Mouse (Mus musculus) MN1 (cell line): ENCODE data around the gene Myo1e.
"Not testable (repeated sequence)": the region's sequence is repeated elsewhere in the genome, so short reads cannot be mapped to it uniquely, and the experiment has no call there.

Experiments used
- DNase-seq: peaks from one replicate; pipeline ENCODE4 v3.0.0-alpha.2; 2016; ENCODE audit warnings: low spot score

The Myo1e gene

GRCm38 (mm10) chr9:70251441-70251985 is 44.4 kb downstream of the Myo1e start:
- DNase-seq = no peak

GRCm38 (mm10) chr9:70253016-70253415 is 45.9 kb downstream of the Myo1e start:
- no peak for DNase-seq

- no peak for DNase-seq
Observed at GRCm38 (mm10) chr9:70255005-70255404, 47.9 kb downstream of the Myo1e start.

GRCm38 (mm10) chr9:70256027-70256426 is 48.9 kb downstream of the Myo1e start:
- not testable (repeated sequence) for DNase-seq

GRCm38 (mm10) chr9:70257289-70258101 is 50.3 kb downstream of the Myo1e start:
- DNase-seq = no peak

- DNase-seq = no peak
Observed at GRCm38 (mm10) chr9:70260324-70260841, 53.2 kb downstream of the Myo1e start.

GRCm38 (mm10) chr9:70261646-70262045 is 54.5 kb downstream of the Myo1e start:
- no peak for DNase-seq

- DNase-seq = no peak
Observed at GRCm38 (mm10) chr9:70263134-70263533, 56.0 kb downstream of the Myo1e start.

GRCm38 (mm10) chr9:70263735-70264134 is 56.6 kb downstream of the Myo1e start:
- DNase-seq = no peak

GRCm38 (mm10) chr9:70265513-70265912 is 58.4 kb downstream of the Myo1e start:
- DNase-seq = no peak

- no peak for DNase-seq
Observed at GRCm38 (mm10) chr9:70266186-70266585, 59.0 kb downstream of the Myo1e start.

- DNase-seq = no peak
Observed at GRCm38 (mm10) chr9:70267108-70267507, 60.0 kb downstream of the Myo1e start.

- DNase-seq = no peak
Observed at GRCm38 (mm10) chr9:70269349-70269748, 62.2 kb downstream of the Myo1e start.

GRCm38 (mm10) chr9:70270468-70270867 is 63.3 kb downstream of the Myo1e start:
- no peak for DNase-seq

GRCm38 (mm10) chr9:70271137-70271536 is 64.0 kb downstream of the Myo1e start:
- no peak for DNase-seq

- no peak for DNase-seq
Observed at GRCm38 (mm10) chr9:70271631-70272030, 64.5 kb downstream of the Myo1e start.

GRCm38 (mm10) chr9:70274071-70274470 is 66.9 kb downstream of the Myo1e start:
- no peak for DNase-seq

- no peak for DNase-seq
Observed at GRCm38 (mm10) chr9:70274476-70274875, 67.3 kb downstream of the Myo1e start.

GRCm38 (mm10) chr9:70274887-70275555 is 67.9 kb downstream of the Myo1e start:
- no peak for DNase-seq

- no peak for DNase-seq
Observed at GRCm38 (mm10) chr9:70277076-70277475, 69.9 kb downstream of the Myo1e start.

- no peak for DNase-seq
Observed at GRCm38 (mm10) chr9:70277529-70277982, 70.4 kb downstream of the Myo1e start.

- no peak for DNase-seq
Observed at GRCm38 (mm10) chr9:70281407-70281806, 74.3 kb downstream of the Myo1e start.

- no peak for DNase-seq
Observed at GRCm38 (mm10) chr9:70282107-70282506, 75.0 kb downstream of the Myo1e start.
